Mouse (Mus musculus) thymus, adult 2 months (tissue): ENCODE results near the gene Sys1. TPM values are rescaled to one million over a fixed set of nuclear protein-coding genes. Genes with fewer than 3 reads are reported as not detected.
A peak's percentile ranks its signal among the peaks of the same experiment; 100 is the strongest.

Experiments used
- DNase-seq: peaks from one replicate; pipeline ENCODE4 v3.0.0; 2021
- H3K27ac ChIP-seq: fragments of 200-500 bp; 2 replicates; pipeline ENCODE4 v1.5.1; 2012; ENCODE audit warnings: low read length, control low read depth; ENCODE audit not compliant: control insufficient read depth, insufficient read depth
- H3K27me3 ChIP-seq: fragments of 200-500 bp; 2 replicates; pipeline ENCODE4 v1.6.1; 2012; ENCODE audit warnings: mild to moderate bottlenecking, low read length, moderate library complexity, mixed read lengths; ENCODE audit not compliant: control insufficient read depth, insufficient read depth
- H3K36me3 ChIP-seq: fragments of 200-500 bp; 2 replicates; pipeline ENCODE4 v1.6.1; 2012; ENCODE audit warnings: mild to moderate bottlenecking, low read length, moderate library complexity; ENCODE audit not compliant: control insufficient read depth, insufficient read depth
- H3K4me1 ChIP-seq: fragments of 200-500 bp; replicated peaks from 2 replicates; pipeline ENCODE4 v1.6.1; 2012; ENCODE audit warnings: low read length; ENCODE audit not compliant: control insufficient read depth, insufficient read depth
- H3K4me3 ChIP-seq: fragments of 200-500 bp; 2 replicates; pipeline ENCODE4 v1.5.1; 2012; ENCODE audit warnings: mild to moderate bottlenecking, low read length, control low read depth, moderate library complexity; ENCODE audit not compliant: control insufficient read depth, insufficient read depth
- CTCF ChIP-seq: fragments of 200-500 bp; IDR thresholded peaks from 2 replicates; pipeline ENCODE4 v1.5.1; 2012; ENCODE audit warnings: mild to moderate bottlenecking, control low read depth, low read length, moderate library complexity, borderline replicate concordance; ENCODE audit not compliant: control insufficient read depth, poor library complexity, insufficient read depth; ENCODE audit errors: extremely low read depth
- POLR2A ChIP-seq: fragments of 200-500 bp; IDR thresholded peaks from 2 replicates; pipeline ENCODE4 v1.6.1; 2012; ENCODE audit warnings: mild to moderate bottlenecking, low read length, control low read depth, moderate library complexity; ENCODE audit not compliant: control insufficient read depth, poor library complexity, insufficient read depth; ENCODE audit errors: extremely low read depth
- WGBS: fragments of 180-500 bp; shearing (Covaris S2); methylation state at CpG from one replicate; pipeline ENCODE4 v1.1.7; 2018; 5-methylcytosine and 5-hydroxymethylcytosine counted together
- polyA plus RNA-seq: library from polyadenylated mRNA; depleted of rRNA; stranded (reverse); fragments of >200 nt; gene quantifications from 2 replicates; pipeline ENCODE4 v1.2.3, GENCODE M21; 2012

Gene Sys1
- polyA plus RNA-seq, 1 experiment = 183 TPM

GRCm38 (mm10) chr2:164487812-164488211 lies 31.0 kb downstream of the Sys1 start:
- Histone ChIP-seq H3K4me3 (no peak overlapping the region), H3K4me1 (peaks cover 5% of the 10 kb centered on the region), H3K36me3 (no peaks in the 10 kb centered on the region), H3K27me3 (peaks cover 14% of the 10 kb centered on the region; the same call in 1 of the 2 replicates), H3K27ac (no peak overlapping the region)
- no peak for DNase-seq
- WGBS = 89% methylated on average over 9 of the region's 9 CpGs
- TF ChIP-seq POLR2A = no peak
- TF ChIP-seq CTCF = no peak

DNA sequence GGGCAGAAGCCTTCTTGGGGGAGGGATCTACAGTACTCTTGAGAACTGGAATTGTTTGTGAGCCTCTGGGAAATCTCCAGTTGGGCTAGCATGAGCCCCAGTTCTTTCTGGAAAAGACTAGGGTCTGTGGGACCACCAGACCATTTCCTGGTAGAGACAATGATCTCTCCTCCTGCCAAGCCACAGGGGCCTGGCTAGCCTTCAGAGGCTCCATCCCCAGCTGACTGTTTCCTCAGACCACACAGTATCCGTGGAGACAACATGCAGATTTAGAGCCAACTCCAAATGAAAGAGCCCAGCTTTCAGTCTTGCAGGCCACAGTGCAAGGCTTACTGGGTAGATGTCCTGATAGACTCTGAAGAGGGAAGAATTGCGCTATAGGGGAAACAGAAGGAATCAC lies 37.4 kb downstream of the Sys1 start:
- Histone ChIP-seq H3K27ac (no peak overlapping the region), H3K4me1 (peaks cover 6% of the 10 kb centered on the region), H3K4me3 (no peak overlapping the region), H3K27me3 (no peaks in the 10 kb centered on the region), H3K36me3 (no peaks in the 10 kb centered on the region)
- DNase-seq = no peak
- WGBS = 80% methylated on average over 2 of the region's 2 CpGs
- TF ChIP-seq POLR2A = no peak
- no peak for TF ChIP-seq CTCF

GRCm38 (mm10) chr2:164496331-164496730 lies 39.6 kb downstream of the Sys1 start:
- peaks cover 6% of the 10 kb centered on the region for H3K4me1 ChIP-seq
- 2% methylated on average over 1 of the region's 1 CpGs for WGBS
- H3K4me3 ChIP-seq = no peak overlapping the region
- no peak overlapping the region for H3K27ac ChIP-seq
- TF ChIP-seq CTCF = no peak
- no peak for TF ChIP-seq POLR2A
- H3K27me3 ChIP-seq = no peaks in the 10 kb centered on the region
- peaks cover 14% of the 10 kb centered on the region; the same call in 1 of the 2 replicates for H3K36me3 ChIP-seq
- no peak for DNase-seq

DNA sequence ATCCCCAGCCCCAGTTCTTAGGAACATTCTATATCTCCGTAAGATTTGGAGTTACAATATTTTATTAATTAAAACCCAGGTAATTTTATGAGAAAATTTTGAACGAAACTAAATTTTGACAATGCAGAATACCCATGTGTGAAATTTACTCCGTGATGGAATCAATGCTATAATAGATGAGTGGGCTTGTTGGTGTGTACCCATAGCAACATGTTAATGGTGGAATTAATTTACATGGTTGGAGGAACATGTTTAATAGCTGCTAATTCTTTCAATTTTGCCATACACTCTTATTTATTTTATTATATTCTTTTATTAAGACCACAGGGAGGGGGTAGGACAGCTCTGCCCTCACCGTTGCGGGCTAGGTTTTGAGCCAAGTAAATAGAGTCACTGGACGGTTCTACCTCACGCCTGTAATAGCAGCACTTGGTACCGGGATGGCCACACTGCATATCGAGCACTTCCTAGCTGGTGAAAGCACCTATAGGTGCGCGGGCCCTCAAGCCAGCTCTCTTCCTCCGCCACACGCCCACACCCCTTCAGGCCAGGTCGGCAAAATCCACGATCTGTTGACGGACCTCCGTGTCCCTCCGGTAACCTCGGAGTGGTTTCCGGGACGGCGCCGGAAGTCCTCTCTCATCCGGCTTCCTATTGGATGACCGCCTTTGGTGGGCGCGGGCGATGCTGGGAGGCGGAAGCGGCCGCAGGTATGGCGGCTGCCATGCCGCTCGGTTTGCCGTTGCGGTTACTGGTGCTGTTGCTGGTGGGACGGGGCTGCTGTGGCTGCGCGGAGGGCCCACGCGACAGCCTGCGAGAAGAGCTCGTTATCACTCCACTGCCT lies 40.3 kb downstream of the Sys1 start, which contains the start of gene Pigt:
Gene Pigt, plus strand, starts transcription at position 674 of the 844 bp plus-strand sequence.
- WGBS = 4% methylated on average over 43 of the region's 43 CpGs
- H3K4me3 ChIP-seq = peak within 1 kb of the TSS; percentile 95

DNA sequence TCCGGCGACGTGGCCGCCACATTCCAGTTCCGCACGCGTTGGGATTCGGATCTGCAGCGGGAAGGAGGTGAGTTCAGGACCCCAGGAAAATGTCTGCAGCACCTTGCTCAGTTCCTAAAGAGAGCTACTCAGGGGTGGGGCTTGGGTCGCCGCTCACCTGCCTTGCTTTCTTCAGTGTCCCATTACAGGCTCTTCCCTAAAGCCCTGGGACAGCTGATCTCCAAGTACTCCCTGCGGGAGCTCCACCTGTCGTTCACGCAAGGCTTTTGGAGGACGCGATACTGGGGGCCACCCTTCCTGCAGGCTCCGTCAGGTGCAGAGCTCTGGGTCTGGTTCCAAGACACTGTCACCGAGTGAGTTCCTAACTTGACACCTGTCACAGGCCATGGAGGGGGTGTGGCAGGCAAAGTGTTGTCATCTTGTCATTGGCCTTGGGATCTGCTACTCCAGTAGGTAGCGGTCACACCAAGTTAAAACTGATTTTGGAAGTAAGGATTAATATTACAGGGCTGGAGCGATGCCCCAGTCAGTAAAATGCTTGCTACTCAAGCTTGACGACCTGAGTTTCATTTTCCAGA lies 41.0 kb downstream of the Sys1 start:
- WGBS = 8% methylated on average over 21 of the region's 21 CpGs
- Histone ChIP-seq H3K27me3 (no peaks in the 10 kb centered on the region), H3K4me1 (peaks cover 6% of the 10 kb centered on the region), H3K4me3 (peak overlapping the region; percentile 95), H3K27ac (no peak overlapping the region), H3K36me3 (peaks cover 24% of the 10 kb centered on the region)
- no peak for TF ChIP-seq POLR2A
- DNase-seq = no peak

More for the DNA sequence above, 40.3 kb downstream of the Sys1 start, which contains the start of gene Pigt:
- peak; percentile 85 for DNase-seq
- TF ChIP-seq CTCF = peak; percentile 33; the same call in 1 of the 2 replicates
- peak; percentile 93 for TF ChIP-seq POLR2A
- Histone ChIP-seq H3K27ac (no peak within 1 kb of the TSS), H3K27me3 (no peaks in the 10 kb centered on the region), H3K4me1 (peaks cover 6% of the 10 kb centered on the region), H3K36me3 (peaks cover 18% of the 10 kb centered on the region; the same call in 1 of the 2 replicates)

GRCm38 (mm10) chr2:164499317-164499716 lies 42.6 kb downstream of the Sys1 start:
- DNase-seq = no peak
- Histone ChIP-seq H3K27ac (no peak overlapping the region), H3K4me3 (no peak overlapping the region), H3K36me3 (peaks cover 40% of the 10 kb centered on the region), H3K4me1 (peaks cover 6% of the 10 kb centered on the region), H3K27me3 (no peaks in the 10 kb centered on the region)
- 97% methylated on average over 5 of the region's 5 CpGs for WGBS
- TF ChIP-seq CTCF (no peak), POLR2A (no peak)
